Mouse (Mus musculus): ENCODE data around the gene Kif17.
"Not testable (repeated sequence)": the region's sequence is repeated elsewhere in the genome, so short reads cannot be mapped to it uniquely, and the experiment has no call there.

Gene Kif17

DNA sequence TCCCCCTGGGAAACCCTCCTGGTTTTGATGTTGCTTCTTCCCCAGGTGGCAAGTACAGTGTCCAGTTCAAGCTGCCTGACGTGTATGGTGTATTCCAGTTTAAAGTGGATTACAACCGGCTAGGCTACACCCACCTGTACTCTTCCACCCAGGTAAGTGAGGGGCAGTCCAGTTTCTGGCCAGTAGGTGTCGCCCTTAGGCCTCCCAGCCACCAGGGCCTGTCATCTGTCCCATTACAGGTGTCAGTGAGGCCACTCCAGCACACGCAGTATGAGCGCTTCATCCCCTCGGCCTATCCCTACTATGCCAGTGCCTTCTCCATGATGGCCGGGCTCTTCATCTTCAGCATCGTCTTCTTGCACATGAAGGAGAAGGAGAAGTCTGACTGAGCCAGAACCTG is 61.4 kb downstream of the Kif17 start:
- no peak for DNase-seq (ENCODE audit: extremely low read depth, low read depth, low spot score)

DNA sequence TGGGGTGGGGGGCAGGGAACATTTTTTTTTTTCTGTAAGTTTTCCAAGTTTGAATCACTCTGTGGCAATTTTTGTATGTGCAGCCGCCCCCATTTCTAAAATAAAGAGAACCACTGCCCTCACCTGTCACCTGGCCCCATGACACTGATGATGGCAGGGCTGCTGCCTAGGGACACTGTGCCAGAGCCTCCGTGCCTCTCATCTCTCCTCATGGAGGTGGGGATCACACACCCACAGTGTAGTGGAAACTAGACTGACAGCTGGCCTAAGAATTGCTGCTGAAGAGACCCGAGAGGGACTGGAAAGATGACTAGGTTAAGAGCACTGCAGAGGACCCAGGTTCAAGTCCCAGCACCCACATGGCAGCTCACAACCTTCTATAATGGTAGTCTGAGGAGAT is 61.9 kb downstream of the Kif17 start:
- no peak for DNase-seq (ENCODE audit: extremely low read depth, low read depth, low spot score)

DNA sequence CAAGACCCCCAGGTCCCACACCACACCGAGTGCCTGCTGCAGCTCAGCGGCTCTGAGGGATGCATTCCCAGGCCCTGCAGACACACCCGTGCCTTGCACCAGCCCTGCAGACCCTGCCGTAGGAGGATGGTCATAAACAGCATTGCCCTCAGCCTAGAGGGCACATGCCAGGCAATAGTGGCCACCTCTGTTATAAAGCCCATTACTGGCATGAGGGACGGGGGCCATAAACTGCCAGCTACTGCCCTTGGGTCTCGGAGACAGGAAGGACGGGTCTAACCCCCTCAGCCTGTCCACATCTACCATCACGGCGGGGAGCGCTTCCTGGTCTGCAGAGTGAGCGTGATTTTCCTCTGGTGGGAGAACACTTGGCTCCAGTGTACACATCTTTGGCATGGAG is 62.8 kb downstream of the Kif17 start:
- DNase-seq (ENCODE audit: extremely low read depth, low read depth, low spot score) = no peak

DNA sequence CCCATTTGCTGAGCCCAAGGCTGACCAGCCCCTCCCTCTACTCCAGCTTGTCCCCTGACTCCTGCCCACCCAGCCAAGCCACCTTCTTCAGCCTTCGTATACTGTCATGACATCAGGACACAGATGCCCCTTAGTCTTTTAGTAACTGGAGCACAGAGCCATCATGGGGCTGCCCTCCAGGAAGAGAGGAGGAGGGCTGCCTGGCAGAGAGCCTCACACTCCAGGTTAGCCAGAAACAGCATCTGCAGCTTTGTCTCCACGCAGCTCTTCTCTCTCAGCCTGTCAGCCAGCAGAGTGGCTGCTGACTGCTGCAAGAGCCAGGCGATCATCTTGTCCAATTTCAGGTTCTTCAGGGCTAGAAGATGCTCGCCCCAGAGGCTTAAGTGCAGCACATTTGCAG is 63.6 kb downstream of the Kif17 start:
- no peak for DNase-seq (ENCODE audit: extremely low read depth, low read depth, low spot score)

DNA sequence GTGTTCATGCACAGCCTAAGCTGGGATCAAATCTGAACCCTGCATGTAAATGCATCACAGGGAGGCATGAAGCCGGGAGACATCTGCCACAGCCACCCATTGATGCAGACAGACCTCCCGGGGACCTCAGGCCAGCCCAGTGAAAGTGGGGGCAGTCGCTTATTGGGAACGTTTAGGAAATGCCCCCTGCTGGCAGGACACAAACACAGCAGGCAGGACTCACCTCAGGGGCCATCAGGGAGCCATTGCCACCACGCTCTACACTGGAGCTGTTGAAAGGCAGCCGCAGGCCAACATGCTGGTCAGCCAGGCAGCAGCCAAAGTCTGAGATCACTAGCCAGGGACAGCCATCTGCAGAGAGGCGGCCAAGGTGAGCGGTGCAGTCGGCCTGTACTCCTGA is 65.5 kb downstream of the Kif17 start:
- DNase-seq (ENCODE audit: extremely low read depth, low read depth, low spot score) = no peak

DNA sequence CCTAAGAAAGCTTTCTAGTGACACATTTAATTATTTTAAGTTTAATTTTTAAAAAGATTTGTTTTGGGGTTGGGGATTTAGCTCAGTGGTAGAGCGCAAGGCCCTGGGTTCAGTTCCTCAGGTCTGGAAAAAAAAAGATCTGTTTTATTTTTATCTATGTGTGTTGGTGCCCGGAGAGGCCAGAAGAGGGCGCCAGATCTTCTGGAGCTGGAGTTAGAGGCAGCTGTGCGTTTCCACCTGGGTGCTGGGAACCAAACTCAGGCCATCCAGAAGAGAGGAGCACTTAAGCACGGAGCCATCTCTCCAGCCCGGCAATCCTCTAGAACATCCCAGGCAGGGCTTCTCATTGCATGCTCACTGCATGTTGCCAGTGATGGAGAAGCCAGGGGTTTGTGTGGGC is 66.1 kb downstream of the Kif17 start:
- no peak for DNase-seq (ENCODE audit: extremely low read depth, low read depth, low spot score)

DNA sequence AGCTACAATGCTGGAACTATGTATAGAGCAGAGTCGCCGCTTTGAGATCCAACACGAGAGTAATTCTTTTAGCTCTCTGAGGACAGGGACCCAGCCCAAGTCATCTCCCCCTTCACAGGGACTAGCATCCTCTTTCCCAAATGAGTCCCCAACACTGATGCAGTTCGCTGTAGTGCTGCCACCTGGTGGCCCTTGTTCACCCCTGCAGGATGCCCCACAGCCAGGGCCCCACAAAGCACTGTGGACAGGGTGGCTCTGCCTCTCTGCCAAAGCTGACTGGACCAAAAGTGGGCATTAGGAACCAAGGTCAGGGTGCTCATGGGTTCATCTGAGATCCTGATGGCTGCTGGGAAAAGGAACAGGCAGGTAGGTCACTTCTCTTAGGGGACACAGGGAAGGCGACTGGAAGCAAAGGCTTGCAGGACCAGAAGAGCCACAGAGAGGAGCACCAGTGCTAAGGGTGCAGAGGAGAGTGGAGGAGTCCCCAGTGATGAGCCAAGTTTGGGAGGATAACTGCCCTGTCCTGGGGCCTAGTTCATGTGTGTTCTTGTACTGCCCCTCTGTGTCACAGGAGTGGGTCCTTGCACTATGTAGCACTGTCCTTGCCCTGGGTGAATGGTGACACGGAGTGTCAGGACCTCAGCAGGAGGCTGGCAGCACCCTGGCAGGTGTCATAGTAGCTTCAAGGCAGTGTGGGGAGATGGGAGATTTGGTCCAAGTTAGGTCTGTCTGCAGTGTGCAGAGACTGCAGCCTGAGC is 68.5 kb downstream of the Kif17 start:
- DNase-seq (ENCODE audit: extremely low read depth, low read depth, low spot score) = no peak

DNA sequence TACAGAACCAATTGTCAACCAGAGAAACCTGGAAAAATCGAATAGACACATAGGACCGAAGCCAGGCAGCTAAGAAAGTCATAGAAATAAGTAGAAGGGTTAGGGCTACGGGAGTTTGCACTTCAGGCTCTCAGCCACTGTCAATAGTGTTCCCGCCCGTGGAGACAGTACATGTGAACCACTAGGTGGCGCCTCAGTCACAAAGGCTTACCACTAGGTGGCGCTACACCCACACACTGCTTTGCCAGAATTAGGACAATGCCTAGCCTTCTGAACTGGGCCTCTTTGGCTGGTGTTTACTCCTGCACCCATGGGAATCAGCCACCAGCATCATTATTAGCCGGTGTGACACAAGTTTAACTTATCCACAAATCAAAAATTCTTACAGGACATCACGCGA is 69.3 kb downstream of the Kif17 start:
- DNase-seq (ENCODE audit: extremely low read depth, low read depth, low spot score) = no peak

DNA sequence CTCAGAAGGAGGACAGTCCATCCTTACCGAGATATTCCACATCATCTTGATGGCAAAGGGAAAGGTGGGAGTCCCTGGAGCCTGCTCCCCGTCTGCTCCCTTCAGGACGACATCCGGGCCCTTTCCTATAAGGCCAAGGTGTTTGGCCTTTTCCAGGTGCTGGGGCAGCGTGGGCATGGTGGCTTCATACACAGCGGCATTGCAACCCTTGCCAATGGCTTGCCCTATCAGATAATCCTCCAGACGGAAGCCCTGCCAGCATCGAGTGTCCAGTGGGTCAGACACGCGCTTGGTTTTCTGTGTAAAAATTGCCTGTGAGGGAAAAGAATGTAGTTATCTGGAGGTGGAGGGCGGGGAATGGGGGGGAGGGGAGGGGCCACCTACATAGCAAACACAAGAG is 70.5 kb downstream of the Kif17 start:
- no peak for DNase-seq (ENCODE audit: extremely low read depth, low read depth, low spot score)

DNA sequence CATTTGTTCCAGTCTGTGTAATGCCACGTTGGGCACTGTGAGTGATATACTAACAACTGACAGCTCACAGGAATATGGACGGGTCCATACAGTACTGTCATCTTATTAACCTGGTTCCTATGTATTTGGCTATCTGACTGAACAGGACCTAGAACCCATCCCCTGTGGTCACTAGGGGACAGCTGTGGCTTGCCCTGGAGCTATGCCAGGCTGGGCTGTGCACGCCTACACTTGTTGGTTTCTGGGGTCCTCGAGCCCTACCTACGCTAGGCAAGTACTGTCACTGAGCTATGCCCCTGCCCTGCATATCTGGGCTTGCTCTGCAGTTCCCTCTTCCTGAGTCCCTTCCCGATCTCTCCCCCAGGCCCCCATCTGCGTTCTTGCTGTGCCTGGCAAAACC is 71.3 kb downstream of the Kif17 start:
- no peak for DNase-seq (ENCODE audit: extremely low read depth, low read depth, low spot score)

DNA sequence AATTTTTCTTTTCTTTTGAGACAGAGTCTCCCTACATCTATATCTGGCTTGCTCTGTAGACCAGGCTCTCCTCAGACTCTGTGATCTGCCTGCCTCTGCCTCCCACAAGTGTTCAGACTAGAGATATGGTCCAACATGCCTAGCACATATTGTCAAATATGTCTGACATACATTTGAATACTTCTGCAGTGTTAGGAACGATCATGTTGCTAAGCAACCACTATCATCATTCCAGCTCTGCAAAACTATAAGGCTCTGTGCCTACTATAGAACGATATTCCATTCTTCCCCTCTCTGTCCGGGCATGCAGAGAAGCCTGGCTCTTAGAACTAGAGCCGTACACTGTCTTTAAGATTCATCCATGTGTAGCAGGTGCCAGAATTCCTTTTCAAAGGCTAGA is 72.5 kb downstream of the Kif17 start:
- no peak for DNase-seq (ENCODE audit: extremely low read depth, low read depth, low spot score)

DNA sequence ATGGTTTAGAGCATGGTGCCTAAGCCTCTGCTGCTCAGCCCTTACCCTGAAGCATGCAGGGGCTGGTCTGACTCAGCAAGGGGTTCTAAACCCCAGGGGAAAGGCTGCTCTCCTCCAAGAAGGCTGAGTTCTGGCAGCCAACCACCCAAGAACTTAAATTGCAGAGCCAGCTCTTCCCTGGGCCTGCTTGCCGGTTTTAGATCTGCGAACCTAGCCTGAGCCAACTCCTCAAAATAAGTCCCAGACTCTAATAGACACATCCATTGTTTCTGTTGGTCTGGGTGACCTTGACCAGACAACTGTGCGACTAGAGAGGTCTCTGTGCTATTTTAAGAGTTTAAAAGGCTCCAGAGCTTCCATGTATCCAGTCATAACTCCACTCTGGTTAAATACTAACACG is 73.5 kb downstream of the Kif17 start:
- no peak for DNase-seq (ENCODE audit: extremely low read depth, low read depth, low spot score)

DNA sequence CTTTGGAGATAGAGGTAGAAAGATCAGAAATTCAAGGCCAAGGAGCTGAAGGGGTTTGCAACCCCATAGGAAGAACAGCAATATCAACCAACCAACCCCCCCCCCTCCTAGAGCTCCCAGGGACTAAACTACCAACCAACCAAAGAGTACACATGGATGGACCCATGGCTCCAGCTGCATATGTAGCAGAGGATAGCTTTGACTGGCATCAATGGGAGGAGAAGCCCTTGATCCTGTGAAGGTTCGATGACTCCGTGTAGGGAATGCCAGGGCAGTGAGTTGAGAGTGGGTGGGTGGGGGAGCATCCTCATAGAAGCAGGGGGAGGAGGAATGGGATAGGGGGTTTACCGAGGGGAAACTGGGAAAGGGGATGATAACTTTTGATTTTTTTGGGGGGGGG is 74.2 kb downstream of the Kif17 start:
- DNase-seq (ENCODE audit: extremely low read depth, low read depth, low spot score) = no peak

DNA sequence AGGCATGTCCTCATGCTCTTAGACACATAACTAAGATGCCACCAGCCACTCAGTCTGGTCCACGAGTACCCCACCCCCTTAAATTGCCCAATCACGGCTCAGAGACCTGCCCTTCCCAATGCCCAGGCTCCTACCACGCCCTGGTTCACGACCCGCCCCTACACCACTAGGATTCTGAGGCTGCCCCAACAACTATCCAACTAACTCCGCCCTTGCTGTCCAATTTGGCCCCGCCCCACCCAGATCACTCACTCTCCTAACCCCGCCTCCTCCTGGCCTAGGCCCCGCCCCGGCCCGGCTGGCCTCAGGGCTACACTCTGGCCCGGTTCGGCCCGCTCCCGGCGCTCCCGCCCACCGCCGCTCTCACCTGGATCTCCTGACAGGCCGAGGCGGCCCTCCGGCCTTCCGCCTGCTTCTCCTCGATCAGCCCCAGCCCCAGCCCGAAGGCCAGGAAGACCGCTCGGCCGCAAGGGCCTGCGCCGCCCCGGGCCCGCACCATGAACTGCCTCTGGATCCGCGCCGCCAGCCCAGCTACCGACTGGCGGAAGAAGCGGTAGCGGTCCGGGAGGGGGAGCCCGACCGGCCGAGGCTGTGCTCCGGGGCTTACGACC is 75.3 kb downstream of the Kif17 start:
- DNase-seq (ENCODE audit: extremely low read depth, low read depth, low spot score) = no peak

DNA sequence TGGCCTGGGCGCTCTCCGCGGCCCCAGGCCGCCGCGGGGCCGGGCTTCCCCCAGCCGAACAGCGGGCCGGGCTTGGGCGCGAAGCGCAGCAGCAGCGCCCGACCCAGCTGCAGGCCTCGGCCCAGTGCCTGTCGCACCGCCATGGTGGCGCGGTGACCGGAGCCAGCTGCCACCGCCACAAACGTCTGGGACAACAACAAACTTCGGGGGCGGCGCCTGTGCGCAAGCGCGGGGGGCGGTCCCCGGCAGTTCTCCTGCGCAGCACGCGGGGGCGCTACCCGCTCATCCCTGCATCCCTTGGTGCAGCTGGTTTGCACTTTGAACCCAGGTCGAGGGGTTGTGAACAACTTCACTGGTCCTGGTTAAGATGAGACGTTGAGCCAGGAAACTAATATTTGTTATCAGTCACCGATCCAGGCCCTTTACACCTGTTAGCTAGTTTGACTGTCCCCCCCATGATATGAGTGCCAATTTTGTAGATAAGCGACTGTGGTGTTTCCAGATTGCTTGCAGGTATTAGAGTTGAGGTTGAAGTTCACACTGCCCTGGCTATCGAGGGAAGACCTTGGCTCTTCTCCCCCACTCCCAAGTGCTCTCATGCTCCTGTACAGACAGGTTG is 76.0 kb downstream of the Kif17 start, which contains the start of gene Pink1:
Gene Pink1 (minus strand): TSS at position 231 of the 619 bp plus-strand sequence.
- no peak for DNase-seq (ENCODE audit: extremely low read depth, low read depth, low spot score)

DNA sequence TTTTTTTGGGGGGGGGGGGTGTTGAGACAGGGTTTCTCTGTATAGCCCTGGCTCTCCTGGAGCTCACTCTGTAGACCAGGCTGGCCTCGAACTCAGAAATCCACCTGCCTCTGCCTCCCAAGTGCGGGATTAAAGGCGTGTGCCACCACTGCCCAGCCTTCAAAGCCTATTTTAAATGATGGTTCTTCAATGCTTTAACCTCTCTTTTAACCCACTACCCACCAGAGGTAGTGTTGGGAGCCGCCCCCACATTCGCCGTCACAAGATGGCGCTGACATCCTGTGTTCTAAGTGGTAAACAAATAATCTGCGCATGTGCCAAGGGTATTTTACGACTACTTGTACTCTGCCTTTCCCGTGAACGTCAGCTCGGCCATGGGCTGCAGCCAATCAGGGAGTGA is 76.9 kb downstream of the Kif17 start:
- DNase-seq (ENCODE audit: extremely low read depth, low read depth, low spot score) = not testable (repeated sequence)

DNA sequence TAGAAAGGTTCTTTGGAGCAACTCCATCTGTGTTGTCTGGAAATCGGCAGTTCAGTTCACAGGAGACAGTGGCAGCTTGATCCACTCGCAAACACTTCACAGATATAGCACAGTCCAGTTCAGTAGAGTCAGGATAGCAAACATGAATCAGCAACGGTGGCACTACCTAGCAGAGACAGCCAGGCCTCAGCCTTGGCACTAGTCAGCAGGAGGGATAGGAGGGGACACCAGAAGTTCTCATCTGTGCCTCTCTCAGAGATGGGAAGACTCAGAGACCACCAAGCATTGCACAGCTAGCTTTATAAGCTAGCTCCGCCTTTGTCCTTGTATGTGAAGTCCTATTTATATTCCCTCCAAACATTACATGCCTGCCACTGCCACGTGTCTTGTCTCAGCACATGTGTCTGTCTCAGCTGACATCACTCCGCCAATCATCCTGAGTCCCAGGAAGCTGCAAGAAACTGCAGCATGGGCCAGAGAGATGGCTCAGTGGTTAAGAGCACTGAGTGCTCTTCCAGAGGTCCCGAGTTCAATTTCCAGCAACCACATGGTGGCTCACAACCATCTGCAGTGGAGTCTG is 77.7 kb downstream of the Kif17 start:
- DNase-seq (ENCODE audit: extremely low read depth, low read depth, low spot score) = no peak

DNA sequence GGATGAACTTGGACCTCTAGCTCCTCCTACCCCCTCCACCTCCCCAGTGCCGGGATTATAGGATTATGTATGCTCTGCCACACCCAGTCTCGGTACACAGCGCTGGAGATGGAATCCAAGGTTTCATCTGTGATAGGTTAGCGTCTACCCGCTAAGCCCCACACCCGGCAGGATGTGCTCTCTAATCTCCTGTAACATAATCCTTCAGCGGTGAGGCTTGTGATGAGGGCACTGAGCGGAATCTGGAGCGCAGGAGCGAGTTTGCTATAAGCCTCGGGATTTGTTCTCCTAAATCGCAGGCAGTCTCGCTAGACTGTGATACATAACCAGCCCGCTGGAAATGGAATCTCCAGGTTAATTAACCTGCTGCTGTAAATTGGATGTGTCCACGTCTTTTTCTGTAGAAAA is 80.0 kb downstream of the Kif17 start:
- no peak for DNase-seq (ENCODE audit: extremely low read depth, low read depth, low spot score)

DNA sequence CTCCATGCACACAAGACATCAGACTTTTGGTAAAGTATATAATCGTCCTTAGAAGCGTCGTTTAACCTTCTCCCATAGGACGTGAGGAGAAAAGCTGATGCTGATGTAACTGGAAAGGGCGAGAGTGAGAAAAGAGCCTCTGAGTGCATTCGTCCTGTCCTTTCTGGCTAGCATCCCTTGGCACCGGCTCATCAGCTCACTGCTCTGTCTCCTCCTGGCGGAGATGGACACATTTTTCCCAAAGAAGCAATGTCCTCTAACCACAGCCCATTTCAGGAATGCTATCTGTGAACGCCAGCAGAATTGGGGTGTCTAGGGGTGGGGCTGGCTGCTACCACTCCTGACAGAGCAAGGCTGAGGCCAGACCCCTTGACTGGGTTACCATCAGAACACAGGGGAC is 81.4 kb downstream of the Kif17 start:
- no peak for DNase-seq (ENCODE audit: extremely low read depth, low read depth, low spot score)

DNA sequence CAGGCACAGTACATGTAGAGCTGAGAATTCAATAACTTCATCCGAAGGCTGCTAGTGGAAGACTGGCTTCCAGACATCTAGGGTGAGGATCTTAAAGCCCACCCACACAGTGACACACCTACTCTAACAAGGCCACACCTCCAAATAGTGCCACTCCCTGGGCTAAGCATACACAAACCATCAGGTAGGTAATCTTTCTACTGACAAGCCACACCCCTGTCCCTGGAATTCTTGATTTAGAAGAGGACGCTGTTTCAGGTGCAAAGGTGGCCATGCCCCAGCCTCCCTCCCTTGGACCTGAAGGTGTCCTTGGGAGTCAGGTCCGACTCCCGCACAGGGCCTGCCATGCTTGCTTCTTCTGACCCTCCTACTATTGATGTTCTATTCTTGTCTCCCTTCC is 82.9 kb downstream of the Kif17 start:
- no peak for DNase-seq (ENCODE audit: extremely low read depth, low read depth, low spot score)

DNA sequence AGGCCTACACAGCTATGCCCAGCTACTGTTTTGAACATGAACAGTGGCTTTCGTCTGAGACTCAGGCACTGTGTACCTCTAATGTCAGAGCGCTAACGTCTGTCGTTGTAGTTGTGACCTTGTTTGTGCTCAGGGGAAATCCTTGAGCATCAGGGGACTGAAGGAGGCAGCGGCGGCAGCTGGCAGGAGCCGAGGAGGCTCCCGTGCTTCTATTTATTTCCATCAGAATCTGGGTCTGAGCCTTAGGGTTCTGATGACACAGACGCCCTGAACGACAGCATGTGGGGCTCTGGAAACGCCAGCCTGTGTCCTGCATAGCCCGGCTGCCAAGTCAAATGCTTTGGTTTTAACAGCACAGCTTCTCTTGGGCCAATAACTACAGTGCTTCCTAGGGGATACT is 84.8 kb downstream of the Kif17 start:
- DNase-seq (ENCODE audit: extremely low read depth, low read depth, low spot score) = no peak

DNA sequence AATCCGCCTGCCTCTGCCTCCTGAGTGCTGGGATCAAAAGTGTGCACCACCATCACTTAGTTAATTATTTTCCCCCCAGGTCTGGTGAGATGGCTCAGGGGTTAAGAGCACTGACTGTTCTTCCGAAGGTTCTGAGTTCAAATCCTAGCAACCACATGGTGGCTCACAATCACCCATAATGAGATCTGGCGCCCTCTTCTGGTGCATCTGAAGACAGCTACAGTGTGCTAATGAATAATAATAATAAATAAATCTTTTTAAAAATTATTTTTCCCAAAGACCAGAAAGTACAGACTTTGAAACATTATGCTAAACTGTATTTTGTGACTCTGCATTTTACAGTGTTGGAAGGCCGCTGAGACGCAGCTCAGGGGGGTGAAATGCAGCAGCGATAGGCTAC is 85.4 kb downstream of the Kif17 start:
- DNase-seq (ENCODE audit: extremely low read depth, low read depth, low spot score) = no peak
